Mouse (Mus musculus): ENCODE results near the gene Ythdf1.
A peak's percentile ranks its signal among the peaks of the same experiment; 100 is the strongest.

Ythdf1 gene

GRCm38 (mm10) chr2:180905556-180906221 is 15.1 kb downstream of the Ythdf1 start:
- no peak for DNase-seq

- DNase-seq = no peak
These were observed 16.1 kb downstream of the Ythdf1 start for GRCm38 (mm10) chr2:180904435-180905208.

GRCm38 (mm10) chr2:180902086-180902485 is 18.7 kb downstream of the Ythdf1 start:
- DNase-seq = peak; percentile 15

- no peak for DNase-seq
These were observed 22.9 kb downstream of the Ythdf1 start for GRCm38 (mm10) chr2:180897857-180898256.

GRCm38 (mm10) chr2:180896819-180897625 is 23.7 kb downstream of the Ythdf1 start:
- no peak for DNase-seq

- no peak for DNase-seq
These were observed 24.8 kb downstream of the Ythdf1 start for GRCm38 (mm10) chr2:180895837-180896525.

- DNase-seq = no peak
These were observed 25.4 kb downstream of the Ythdf1 start for GRCm38 (mm10) chr2:180895321-180895720.

- peak; percentile 60 for DNase-seq
These were observed 26.0 kb downstream of the Ythdf1 start for GRCm38 (mm10) chr2:180894734-180895133.

GRCm38 (mm10) chr2:180894029-180894623 is 26.6 kb downstream of the Ythdf1 start:
- DNase-seq = peak; percentile 31

- DNase-seq = no peak
These were observed 27.2 kb downstream of the Ythdf1 start for GRCm38 (mm10) chr2:180893537-180894028.

GRCm38 (mm10) chr2:180892841-180893521 is 27.8 kb downstream of the Ythdf1 start:
- no peak for DNase-seq

GRCm38 (mm10) chr2:180891835-180892323 is 28.9 kb downstream of the Ythdf1 start:
- no peak for DNase-seq

- no peak for DNase-seq
These were observed 29.5 kb downstream of the Ythdf1 start for GRCm38 (mm10) chr2:180891075-180891834.

GRCm38 (mm10) chr2:180890422-180891074 is 30.2 kb downstream of the Ythdf1 start:
- DNase-seq = no peak

- no peak for DNase-seq
These were observed 30.8 kb downstream of the Ythdf1 start for GRCm38 (mm10) chr2:180889921-180890280.

- DNase-seq = no peak
These were observed 31.4 kb downstream of the Ythdf1 start for GRCm38 (mm10) chr2:180889271-180889920.

GRCm38 (mm10) chr2:180885270-180885669 is 35.5 kb downstream of the Ythdf1 start:
- no peak for DNase-seq

- no peak for DNase-seq
These were observed 39.5 kb downstream of the Ythdf1 start for GRCm38 (mm10) chr2:180881281-180881680.

- DNase-seq = no peak
These were observed 41.2 kb downstream of the Ythdf1 start for GRCm38 (mm10) chr2:180879365-180880067.

All from lung, postnatal 36 days (tissue).